Mouse (Mus musculus) forebrain, embryonic 12.5 days (tissue): ENCODE measurements around the gene Coro2b. TPM values are rescaled to one million over a fixed set of nuclear protein-coding genes. Genes with fewer than 3 reads are reported as not detected.
A peak's percentile ranks its signal among the peaks of the same experiment; 100 is the strongest.
"Not testable (repeated sequence)": the region's sequence is repeated elsewhere in the genome, so short reads cannot be mapped to it uniquely, and the experiment has no call there.

Experiments used
- ATAC-seq: fragments of 200-750 bp; cut with Nextera tagmentation; 2 replicates; pipeline ENCODE4 v1.8.0; 2017; ENCODE audit warnings: moderate TSS enrichment; ENCODE audit not compliant: low FRiP score
- H3K27ac ChIP-seq: fragments of 300-500 bp; sonication (generic); 2 replicates; pipeline ENCODE4 v1.5.1; 2016; ENCODE audit warnings: mild to moderate bottlenecking
- H3K27me3 ChIP-seq: fragments of 300-500 bp; sonication (generic); 2 replicates; pipeline ENCODE4 v1.6.1; 2016; ENCODE audit warnings: mild to moderate bottlenecking
- H3K36me3 ChIP-seq: fragments of 300-500 bp; sonication (generic); replicated peaks from 2 replicates; pipeline ENCODE4 v1.6.1; 2016; ENCODE audit warnings: mild to moderate bottlenecking
- H3K4me1 ChIP-seq: fragments of 300-500 bp; sonication (generic); 2 replicates; pipeline ENCODE4 v1.6.1; 2016
- H3K4me2 ChIP-seq: fragments of 300-500 bp; sonication (generic); 2 replicates; pipeline ENCODE4 v1.6.1; 2016; ENCODE audit warnings: mild to moderate bottlenecking, moderate library complexity
- H3K4me3 ChIP-seq: fragments of 300-500 bp; sonication (generic); replicated peaks from 2 replicates; pipeline ENCODE4 v1.5.1; 2016; ENCODE audit warnings: mild to moderate bottlenecking
- H3K9ac ChIP-seq: fragments of 300-500 bp; sonication (generic); 2 replicates; pipeline ENCODE4 v1.6.1; 2016; ENCODE audit warnings: mild to moderate bottlenecking
- H3K9me3 ChIP-seq: fragments of 300-500 bp; sonication (generic); 2 replicates; pipeline ENCODE4 v1.6.1; 2016
- WGBS: fragments of 180-500 bp; shearing (Covaris S2); methylation state at CpG from one replicate; pipeline ENCODE4 v1.1.7; 2016; 5-methylcytosine and 5-hydroxymethylcytosine counted together
- polyA plus RNA-seq: library from polyadenylated mRNA; unstranded; fragments of >200 nt; fragmentation: Nextera tagmentation; extraction: Ambion mirVana; gene quantifications from 2 replicates; pipeline ENCODE4 v1.2.1, GENCODE M21; 2016

Coro2b gene
- polyA plus RNA-seq, 1 experiment from 2014 or later = 38.1 TPM

- no peak for ATAC-seq
- H3K27me3 ChIP-seq = no peaks in the 10 kb centered on the region
Observed at GRCm38 (mm10) chr9:62450355-62450754, 86.5 kb downstream of the Coro2b start.

DNA sequence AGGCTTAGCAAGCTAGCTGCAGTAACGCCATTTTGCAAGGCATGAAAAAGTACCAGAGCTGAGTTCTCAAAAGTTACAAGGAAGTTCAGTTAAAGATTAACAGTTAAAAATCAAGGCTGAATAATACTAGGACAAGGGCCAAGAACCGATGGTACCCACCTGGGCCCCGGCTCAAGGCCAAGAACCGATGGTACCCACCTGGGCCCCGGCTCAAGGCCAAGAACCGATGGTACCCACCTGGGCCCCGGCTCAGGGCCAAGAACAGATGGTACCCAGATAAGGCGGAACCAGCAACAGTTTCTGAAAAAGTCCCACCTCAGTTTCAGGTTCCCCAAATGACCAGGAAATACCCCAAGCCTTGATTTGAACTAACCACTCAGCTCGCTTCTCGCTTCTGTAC, 89.5 kb downstream of the Coro2b start:
- not testable (repeated sequence) for H3K4me2 ChIP-seq, H3K27ac ChIP-seq, H3K9ac ChIP-seq, ATAC-seq, H3K4me1 ChIP-seq, H3K27me3 ChIP-seq, H3K9me3 ChIP-seq, H3K4me3 ChIP-seq
- H3K36me3 ChIP-seq = peaks cover 10% of the 10 kb centered on the region
- WGBS = 97% methylated on average over 6 of the region's 10 CpGs

More at GRCm38 (mm10) chr9:62450355-62450754, 86.5 kb downstream of the Coro2b start:
- H3K4me1 ChIP-seq = peaks cover 2% of the 10 kb centered on the region
- no peak overlapping the region for H3K4me3 ChIP-seq
- no peaks in the 10 kb centered on the region for H3K9me3 ChIP-seq
- H3K9ac ChIP-seq = no peak overlapping the region
- no peak overlapping the region for H3K4me2 ChIP-seq
- WGBS = 83% methylated on average over 6 of the region's 6 CpGs
- H3K36me3 ChIP-seq = peaks cover 17% of the 10 kb centered on the region
- no peak overlapping the region for H3K27ac ChIP-seq

GRCm38 (mm10) chr9:62438755-62439101, 98.1 kb downstream of the Coro2b start:
- ATAC-seq = peak; percentile 33; the same call in 1 of the 2 replicates
- H3K9me3 ChIP-seq = no peaks in the 10 kb centered on the region
- peak overlapping the region; percentile 81 for H3K27ac ChIP-seq
- no peaks in the 10 kb centered on the region for H3K27me3 ChIP-seq
- H3K4me2 ChIP-seq = no peak overlapping the region
- 29% methylated on average over 3 of the region's 3 CpGs for WGBS
- no peak overlapping the region for H3K9ac ChIP-seq
- no peaks in the 10 kb centered on the region for H3K36me3 ChIP-seq
- H3K4me3 ChIP-seq = no peak overlapping the region
- H3K4me1 ChIP-seq = peaks cover 25% of the 10 kb centered on the region

- Histone ChIP-seq H3K36me3 (no peaks in the 10 kb centered on the region), H3K4me1 (peaks cover 25% of the 10 kb centered on the region), H3K9ac (no peak overlapping the region), H3K27me3 (no peaks in the 10 kb centered on the region), H3K9me3 (no peaks in the 10 kb centered on the region), H3K27ac (peak overlapping the region; percentile 81), H3K4me2 (no peak overlapping the region), H3K4me3 (no peak overlapping the region)
- ATAC-seq = no peak
- 77% methylated on average over 5 of the region's 5 CpGs for WGBS
Observed at GRCm38 (mm10) chr9:62438085-62438754, 98.6 kb downstream of the Coro2b start.

GRCm38 (mm10) chr9:62437446-62437845, 99.4 kb downstream of the Coro2b start:
- no peaks in the 10 kb centered on the region for H3K36me3 ChIP-seq
- H3K4me1 ChIP-seq = peaks cover 29% of the 10 kb centered on the region
- H3K27ac ChIP-seq = no peak overlapping the region
- H3K4me3 ChIP-seq = no peak overlapping the region
- H3K4me2 ChIP-seq = no peak overlapping the region
- 95% methylated on average over 7 of the region's 7 CpGs for WGBS
- no peaks in the 10 kb centered on the region for H3K27me3 ChIP-seq
- no peaks in the 10 kb centered on the region for H3K9me3 ChIP-seq
- no peak for ATAC-seq
- H3K9ac ChIP-seq = no peak overlapping the region

DNA sequence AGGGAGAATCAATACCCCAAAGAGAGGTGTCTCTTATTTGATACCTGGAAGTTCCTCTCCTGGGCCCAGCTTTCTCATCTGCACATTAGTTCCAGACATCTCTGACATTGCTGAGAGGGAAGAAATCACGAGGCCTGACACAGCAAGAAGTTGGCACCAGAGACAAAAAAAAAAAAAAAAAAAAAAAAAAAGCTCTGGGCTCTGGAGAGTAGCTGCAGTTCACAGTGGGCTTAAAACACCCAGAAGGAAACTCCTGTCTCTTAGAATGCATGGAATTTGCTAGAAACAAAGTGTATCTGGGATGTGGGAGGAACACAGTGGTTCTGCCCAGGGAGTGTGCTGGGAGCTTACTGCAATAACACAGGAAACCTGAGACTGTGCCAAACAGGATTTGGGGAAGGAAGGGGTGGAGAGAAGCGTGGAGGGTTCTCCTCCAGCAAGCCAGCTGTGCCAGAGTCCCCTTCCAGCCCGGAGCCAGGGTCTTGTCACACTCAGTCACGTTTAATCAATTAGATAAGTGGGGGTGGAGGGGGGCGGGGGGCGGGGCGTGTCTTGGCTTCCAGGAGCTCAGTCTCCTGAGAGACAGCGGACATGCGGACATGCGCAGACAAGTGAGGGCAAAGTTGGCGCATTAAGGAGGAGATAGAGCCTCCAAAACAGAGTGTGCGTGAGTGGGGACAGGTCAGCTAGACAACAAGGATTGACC, 101.1 kb downstream of the Coro2b start:
- Histone ChIP-seq H3K9ac (no peak overlapping the region), H3K36me3 (peaks cover 9% of the 10 kb centered on the region), H3K27me3 (no peaks in the 10 kb centered on the region), H3K27ac (peak overlapping the region; percentile 56), H3K4me1 (peaks cover 32% of the 10 kb centered on the region), H3K4me2 (peak overlapping the region; percentile 19; the same call in 1 of the 2 replicates), H3K9me3 (no peaks in the 10 kb centered on the region), H3K4me3 (no peak overlapping the region)
- peak; percentile 46 for ATAC-seq
- WGBS = 29% methylated on average over 12 of the region's 12 CpGs

- WGBS = 70% methylated on average over 15 of the region's 15 CpGs
- H3K9me3 ChIP-seq = no peaks in the 10 kb centered on the region
- no peak for ATAC-seq
- no peak overlapping the region for H3K27ac ChIP-seq
- no peaks in the 10 kb centered on the region for H3K27me3 ChIP-seq
- H3K36me3 ChIP-seq = peaks cover 41% of the 10 kb centered on the region
- no peak overlapping the region for H3K4me2 ChIP-seq
- H3K4me1 ChIP-seq = peaks cover 21% of the 10 kb centered on the region
- no peak overlapping the region for H3K4me3 ChIP-seq
- no peak overlapping the region for H3K9ac ChIP-seq
Observed at GRCm38 (mm10) chr9:62432261-62433060, 104.4 kb downstream of the Coro2b start.

- Histone ChIP-seq H3K4me1 (peaks cover 12% of the 10 kb centered on the region), H3K36me3 (peaks cover 56% of the 10 kb centered on the region), H3K4me3 (no peak overlapping the region), H3K4me2 (no peak overlapping the region), H3K27me3 (no peaks in the 10 kb centered on the region), H3K9ac (no peak overlapping the region), H3K9me3 (no peaks in the 10 kb centered on the region), H3K27ac (no peak overlapping the region)
- ATAC-seq = no peak
- WGBS = 93% methylated on average over 4 of the region's 4 CpGs
Observed at GRCm38 (mm10) chr9:62430741-62431140, 106.1 kb downstream of the Coro2b start.

DNA sequence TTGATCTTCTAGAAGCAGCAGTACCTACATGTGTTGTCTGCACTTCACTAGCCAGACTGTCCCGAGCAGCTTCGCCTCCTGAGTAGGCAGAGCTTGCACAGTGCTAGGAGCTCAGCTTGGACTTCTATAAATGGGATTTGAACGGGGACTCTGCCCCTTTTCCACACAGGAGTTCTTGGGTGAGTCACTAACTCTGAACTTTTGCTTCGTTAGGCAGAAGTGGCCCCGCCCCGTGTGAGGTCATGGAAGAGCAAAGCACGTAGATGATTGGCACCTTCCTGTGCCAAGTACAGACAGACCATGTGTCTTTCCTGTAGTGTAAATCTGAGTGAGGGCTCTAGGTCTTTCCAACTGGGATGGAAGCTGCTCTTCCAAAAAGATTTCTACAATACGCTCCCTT, 109.8 kb downstream of the Coro2b start:
- H3K4me2 ChIP-seq = no peak overlapping the region
- ATAC-seq = no peak
- H3K9ac ChIP-seq = no peak overlapping the region
- H3K27me3 ChIP-seq = no peaks in the 10 kb centered on the region
- 78% methylated on average over 8 of the region's 8 CpGs for WGBS
- no peaks in the 10 kb centered on the region for H3K4me1 ChIP-seq
- no peaks in the 10 kb centered on the region for H3K9me3 ChIP-seq
- no peak overlapping the region for H3K4me3 ChIP-seq
- peaks cover 81% of the 10 kb centered on the region for H3K36me3 ChIP-seq
- no peak overlapping the region for H3K27ac ChIP-seq

- ATAC-seq = no peak
- Histone ChIP-seq H3K27me3 (no peaks in the 10 kb centered on the region), H3K4me1 (peaks cover under 1% of the 10 kb centered on the region), H3K4me2 (no peak overlapping the region), H3K27ac (no peak overlapping the region), H3K4me3 (no peak overlapping the region), H3K9me3 (no peaks in the 10 kb centered on the region), H3K36me3 (peaks cover 80% of the 10 kb centered on the region), H3K9ac (no peak overlapping the region)
- 92% methylated on average over 6 of the region's 6 CpGs for WGBS
Observed at GRCm38 (mm10) chr9:62426531-62426930, 110.3 kb downstream of the Coro2b start.

GRCm38 (mm10) chr9:62426021-62426420, 110.8 kb downstream of the Coro2b start:
- peaks cover 75% of the 10 kb centered on the region for H3K36me3 ChIP-seq
- WGBS = 92% methylated on average over 19 of the region's 19 CpGs
- no peak overlapping the region for H3K9ac ChIP-seq
- ATAC-seq = no peak
- no peak overlapping the region for H3K27ac ChIP-seq
- no peaks in the 10 kb centered on the region for H3K27me3 ChIP-seq
- peaks cover 6% of the 10 kb centered on the region for H3K4me1 ChIP-seq
- no peak overlapping the region for H3K4me2 ChIP-seq
- H3K4me3 ChIP-seq = no peak overlapping the region
- H3K9me3 ChIP-seq = no peaks in the 10 kb centered on the region

DNA sequence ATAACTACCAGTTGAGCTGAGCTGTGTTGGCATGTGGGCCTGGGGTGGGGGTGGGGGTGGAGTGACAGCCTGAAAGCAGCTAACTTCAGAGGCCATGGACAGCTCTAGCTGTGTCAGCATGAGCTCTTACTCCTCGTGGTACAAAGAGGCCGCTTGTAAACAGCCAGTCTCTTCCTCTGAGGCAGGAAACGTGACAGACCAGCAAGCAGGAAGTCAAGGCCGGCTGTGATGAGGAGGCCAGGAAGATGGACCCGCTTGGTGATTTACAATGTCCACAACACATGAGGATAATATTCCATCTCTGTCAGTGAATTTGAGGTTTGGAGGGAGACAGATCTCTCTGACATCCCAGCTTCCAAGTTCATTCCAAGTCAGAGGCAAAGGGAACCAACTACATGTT, 111.6 kb downstream of the Coro2b start:
- peaks cover 13% of the 10 kb centered on the region for H3K4me1 ChIP-seq
- no peaks in the 10 kb centered on the region for H3K9me3 ChIP-seq
- H3K4me3 ChIP-seq = no peak overlapping the region
- 87% methylated on average over 5 of the region's 5 CpGs for WGBS
- H3K9ac ChIP-seq = no peak overlapping the region
- no peak overlapping the region for H3K4me2 ChIP-seq
- no peak overlapping the region for H3K27ac ChIP-seq
- H3K36me3 ChIP-seq = peaks cover 67% of the 10 kb centered on the region
- H3K27me3 ChIP-seq = no peaks in the 10 kb centered on the region
- no peak for ATAC-seq
